Mouse (Mus musculus): ENCODE data around the gene Lbhd1. TPM values are rescaled to one million over a fixed set of nuclear protein-coding genes. Genes with fewer than 3 reads are reported as not detected.
A peak's percentile ranks its signal among the peaks of the same experiment; 100 is the strongest.

Lbhd1 gene
- total RNA-seq, 4 experiments from 2014 or later: 0.54 to 7.3 (median 1.7) TPM

DNA sequence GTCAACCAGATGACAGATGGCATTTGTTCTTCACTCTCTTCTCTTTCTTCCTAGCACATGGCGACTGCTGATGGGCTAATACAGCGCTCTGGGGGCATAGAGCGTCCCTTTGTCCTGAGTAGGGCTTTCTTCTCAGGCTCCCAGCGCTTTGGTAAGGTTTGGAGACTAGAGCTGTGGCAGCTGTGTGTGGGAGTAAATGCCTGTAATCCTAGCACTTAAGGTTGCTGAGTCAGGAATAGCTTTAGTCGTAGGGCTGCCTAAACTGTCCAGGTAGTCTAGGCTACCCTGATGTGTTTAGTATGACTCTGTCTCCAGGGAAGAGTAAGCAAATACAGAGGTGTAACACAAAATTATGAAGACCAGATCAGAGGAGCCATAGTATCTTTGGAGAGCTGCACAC lies 28.3 kb downstream of the Lbhd1 start:
- no peak for DNase-seq (ENCODE audit: low spot score in 2 of 2)

DNA sequence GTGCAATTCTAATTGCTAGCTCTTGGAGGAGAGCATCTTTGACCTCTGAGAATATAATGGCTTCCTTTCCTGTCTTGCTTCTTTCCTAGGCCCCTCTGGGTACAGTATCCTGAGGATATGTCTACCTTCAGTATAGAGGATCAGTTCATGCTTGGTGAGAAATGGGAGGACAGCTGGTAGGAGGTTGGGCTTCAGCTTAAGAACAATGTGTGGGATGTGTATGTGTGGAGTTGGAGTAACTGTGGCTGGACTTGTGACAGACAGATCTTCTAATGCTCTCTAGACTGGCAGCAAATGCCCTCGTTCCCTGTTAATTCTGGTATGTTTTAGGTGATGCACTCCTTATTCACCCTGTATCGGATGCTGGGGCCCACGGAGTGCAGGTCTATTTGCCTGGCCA lies 30.7 kb downstream of the Lbhd1 start:
- DNase-seq (ENCODE audit: low spot score in 2 of 2): no peak

DNA sequence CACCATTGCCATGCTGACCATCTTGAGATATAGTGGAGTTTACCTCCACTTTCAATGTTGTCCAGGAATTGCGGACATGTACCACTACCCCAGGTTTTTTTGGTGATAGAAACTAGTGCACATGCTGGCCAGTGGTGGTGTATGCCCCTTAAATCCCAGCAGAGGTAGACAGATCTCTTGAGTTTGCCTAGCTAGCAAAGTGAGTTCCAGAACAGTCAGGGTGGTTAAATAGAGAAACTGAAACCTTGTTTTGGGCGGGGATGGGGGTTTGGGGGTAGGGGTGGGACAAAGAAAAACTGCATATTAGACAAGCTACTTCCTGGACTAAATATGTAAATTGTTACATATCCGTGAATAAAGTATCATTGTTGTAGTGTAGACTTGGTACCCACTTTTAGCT lies 35.5 kb downstream of the Lbhd1 start:
- no peak for DNase-seq (ENCODE audit: low spot score in 2 of 2)

GRCm38 (mm10) chr19:8919684-8920072 lies 36.1 kb downstream of the Lbhd1 start:
- no peak for DNase-seq (ENCODE audit: low spot score in 2 of 2)

- peak; percentile 95 for DNase-seq (ENCODE audit: low spot score in 2 of 2)
Observed at GRCm38 (mm10) chr19:8920073-8920736, 36.7 kb downstream of the Lbhd1 start, which contains the start of gene B3gat3. B3gat3 (plus strand) TSS chr19:8920374.

DNA sequence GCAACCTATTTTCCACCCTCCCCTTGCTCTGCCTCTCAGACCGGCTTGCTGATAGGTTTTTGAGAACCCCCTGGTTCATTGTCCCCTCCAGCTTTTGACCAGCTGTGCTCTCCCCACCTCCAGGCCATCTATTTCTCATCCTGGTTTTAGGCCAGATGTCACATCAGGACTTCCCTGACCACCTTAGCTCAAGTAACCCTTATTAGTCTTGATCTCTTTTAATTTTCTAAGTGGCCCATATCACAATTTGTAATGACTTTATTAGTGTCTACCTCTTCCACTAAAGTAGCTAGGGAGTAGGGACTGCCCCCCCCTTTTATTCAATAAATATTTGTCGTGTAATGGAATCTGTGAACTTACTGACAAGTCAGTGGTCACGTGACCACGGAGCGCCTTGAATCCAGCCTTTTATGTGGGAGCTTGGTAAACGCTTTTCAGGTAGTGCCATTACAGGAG lies 37.3 kb downstream of the Lbhd1 start:
- no peak for DNase-seq (ENCODE audit: low spot score in 2 of 2)

DNA sequence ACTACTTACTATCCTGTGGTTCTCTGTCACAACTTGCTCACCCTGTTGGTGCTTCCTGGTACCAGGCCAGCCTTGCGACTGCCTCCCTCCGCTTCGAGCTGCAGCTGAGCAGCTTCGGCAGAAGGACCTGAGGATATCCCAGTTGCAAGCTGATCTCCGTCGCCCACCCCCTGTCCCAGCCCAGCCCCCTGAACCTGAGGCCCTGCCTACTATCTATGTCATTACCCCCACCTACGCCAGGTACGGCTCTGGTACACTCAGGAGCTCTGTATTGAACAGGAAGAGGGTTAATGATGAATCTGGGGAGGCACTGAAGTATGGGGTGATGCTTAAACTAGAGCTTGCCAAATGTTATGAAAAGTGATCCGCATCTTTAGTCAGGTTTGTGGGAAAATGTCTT lies 38.2 kb downstream of the Lbhd1 start:
- DNase-seq (ENCODE audit: low spot score in 2 of 2): no peak

GRCm38 (mm10) chr19:8926766-8927165 lies 43.2 kb downstream of the Lbhd1 start:
- DNase-seq (ENCODE audit: low spot score in 2 of 2): no peak

DNA sequence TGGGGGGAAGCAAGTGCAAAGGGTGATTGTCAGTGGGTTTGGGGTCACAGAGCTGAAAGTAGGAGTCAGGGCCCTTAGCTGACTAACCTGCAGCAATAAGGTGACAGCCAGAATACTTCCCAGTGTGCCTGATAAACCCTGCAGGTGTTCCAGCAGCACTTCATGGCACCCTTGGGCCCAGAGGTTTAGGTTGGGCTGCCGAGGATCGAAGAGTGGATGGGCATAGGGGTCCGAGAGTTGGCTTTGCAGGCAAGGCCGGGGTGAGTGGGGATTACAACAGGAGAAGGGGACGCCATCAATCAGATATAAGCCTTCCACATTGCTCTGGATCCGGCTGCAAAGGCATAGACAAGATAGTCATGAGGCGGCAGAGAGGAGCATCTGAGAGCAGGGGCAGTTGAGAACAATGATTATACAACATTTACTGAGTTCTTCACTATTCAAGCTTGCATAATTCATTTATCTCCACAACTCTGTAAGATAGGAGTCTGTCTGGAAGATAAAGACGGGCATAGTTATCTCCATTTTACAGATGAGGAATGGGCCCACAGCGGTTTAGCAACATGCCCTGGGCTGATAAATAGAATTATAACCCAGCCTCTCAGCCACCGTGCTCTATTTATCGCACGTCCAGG lies 44.5 kb downstream of the Lbhd1 start:
- DNase-seq (ENCODE audit: low spot score in 2 of 2): no peak

- DNase-seq (ENCODE audit: low spot score in 2 of 2): peak in 1 of 2 experiments; percentile 14
Observed at GRCm38 (mm10) chr19:8928689-8929223, 45.2 kb downstream of the Lbhd1 start.

DNA sequence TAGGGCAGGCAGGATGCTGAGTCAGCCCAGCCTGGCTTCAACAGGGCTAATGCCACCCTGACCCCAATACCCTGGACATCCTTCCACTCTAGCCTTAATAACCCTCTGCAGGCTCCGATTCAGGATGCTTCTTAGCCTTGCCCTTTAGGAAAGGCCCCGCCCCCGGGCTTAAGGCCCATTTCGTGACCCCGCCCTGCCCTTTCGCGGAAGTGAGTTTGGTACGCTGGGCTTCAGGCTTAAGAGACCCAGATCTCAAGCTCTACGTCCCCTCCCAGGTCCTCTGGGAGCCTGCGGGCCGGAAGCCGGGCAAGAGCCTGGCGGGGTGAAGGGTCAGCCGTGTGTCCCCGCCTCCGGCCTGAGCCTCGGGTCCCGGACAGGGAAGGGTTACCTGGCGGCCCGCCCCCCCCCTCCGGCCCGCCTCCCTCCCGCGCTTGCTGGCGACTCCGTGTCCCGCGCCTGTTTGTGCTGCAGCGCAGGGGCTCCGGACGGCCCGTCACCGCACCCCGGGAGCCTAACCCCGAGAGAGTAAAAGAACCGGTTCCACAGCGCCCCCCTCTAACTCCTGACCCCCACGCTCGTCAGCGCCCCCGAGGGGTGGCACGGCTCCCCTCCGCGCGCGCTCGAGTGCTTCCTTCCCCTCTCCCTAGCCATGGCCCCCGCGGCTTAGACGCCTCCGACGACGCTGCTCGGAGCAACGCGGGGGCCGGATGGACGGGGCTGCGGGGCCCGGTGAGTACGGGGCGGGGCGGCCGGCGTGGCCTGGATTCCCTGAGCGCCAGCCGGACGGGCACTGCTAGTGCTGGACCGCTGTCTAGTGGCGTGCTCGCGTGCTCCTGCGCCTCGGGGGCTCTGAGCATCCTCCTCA lies 45.9 kb downstream of the Lbhd1 start, which contains the start of the genes Rom1 and Eml3:
Rom1 (minus strand) TSS at position 133 of the 865 bp plus-strand sequence.
Eml3 (plus strand) TSS at position 329 of the 865 bp plus-strand sequence.
- DNase-seq (ENCODE audit: low spot score in 2 of 2): peak; percentile 92

DNA sequence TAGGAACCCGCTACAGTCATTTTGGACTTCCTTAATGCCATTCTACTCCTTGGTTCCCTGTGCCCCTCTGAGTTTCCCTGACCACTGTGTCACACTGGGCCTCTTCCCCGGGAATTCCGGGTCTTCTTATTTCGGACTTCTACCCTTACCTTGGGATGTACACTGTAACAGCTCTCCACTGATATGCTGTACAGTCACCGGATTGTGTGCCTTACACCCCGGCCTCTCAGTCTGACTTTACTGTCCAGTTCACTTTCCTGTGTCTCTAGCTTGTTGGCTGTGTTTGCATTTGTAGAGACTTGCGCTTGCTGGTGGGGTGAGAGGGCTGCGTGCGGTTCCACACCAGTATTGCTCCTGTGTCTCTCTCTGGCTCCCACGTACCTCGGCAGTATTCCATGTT lies 46.6 kb downstream of the Lbhd1 start:
- DNase-seq (ENCODE audit: low spot score in 2 of 2): no peak

- no peak for DNase-seq (ENCODE audit: low spot score in 2 of 2)
Observed at GRCm38 (mm10) chr19:8930771-8931170, 47.2 kb downstream of the Lbhd1 start.

GRCm38 (mm10) chr19:8936736-8937135 lies 53.2 kb downstream of the Lbhd1 start:
- DNase-seq (ENCODE audit: low spot score in 2 of 2): no peak

DNA sequence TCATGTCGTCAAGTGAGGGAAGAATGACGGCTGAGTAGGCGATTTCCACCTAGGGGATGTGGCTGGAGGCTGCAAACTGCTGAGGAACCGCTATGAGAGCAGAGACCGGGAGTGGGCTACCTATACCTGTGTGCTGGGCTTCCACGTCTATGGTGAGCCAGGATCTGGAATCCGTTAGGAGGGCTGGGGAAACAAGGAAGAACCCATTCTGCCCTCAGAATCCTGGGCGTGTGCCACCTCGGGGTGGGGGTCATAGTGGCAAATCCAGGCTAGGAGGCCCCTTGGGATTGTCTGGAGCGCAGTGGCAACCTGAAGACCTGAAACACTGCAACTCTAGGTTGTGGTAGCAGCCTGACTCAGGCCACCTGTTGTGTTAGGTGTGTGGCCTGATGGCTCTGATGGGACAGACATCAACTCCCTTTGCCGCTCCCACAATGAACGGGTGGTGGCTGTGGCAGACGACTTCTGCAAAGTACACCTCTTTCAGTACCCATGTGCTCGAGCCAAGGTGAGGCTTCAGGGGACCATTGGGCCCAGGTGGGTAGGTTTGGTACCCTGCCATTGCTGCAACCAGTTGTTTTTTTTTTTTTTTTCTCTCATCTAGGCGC lies 57.1 kb downstream of the Lbhd1 start:
- no peak for DNase-seq (ENCODE audit: low spot score in 2 of 2)

DNA sequence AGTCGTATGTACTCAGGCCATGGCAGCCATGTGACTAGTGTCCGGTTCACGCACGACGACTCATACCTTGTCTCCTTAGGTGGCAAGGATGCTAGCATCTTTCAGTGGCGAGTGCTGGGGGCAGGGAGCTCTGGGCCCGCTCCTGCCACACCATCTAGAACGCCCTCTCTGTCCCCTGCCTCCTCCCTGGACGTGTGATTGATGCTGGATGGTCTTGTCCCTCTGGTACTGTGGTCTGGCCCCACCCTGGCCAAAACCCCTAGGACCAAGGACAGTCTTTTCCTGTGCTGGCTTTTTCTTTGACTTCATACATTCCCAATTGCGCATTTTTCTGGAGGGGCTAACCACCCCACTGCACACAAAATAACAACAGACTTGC lies 57.6 kb downstream of the Lbhd1 start:
- DNase-seq (ENCODE audit: low spot score in 2 of 2): no peak

DNA sequence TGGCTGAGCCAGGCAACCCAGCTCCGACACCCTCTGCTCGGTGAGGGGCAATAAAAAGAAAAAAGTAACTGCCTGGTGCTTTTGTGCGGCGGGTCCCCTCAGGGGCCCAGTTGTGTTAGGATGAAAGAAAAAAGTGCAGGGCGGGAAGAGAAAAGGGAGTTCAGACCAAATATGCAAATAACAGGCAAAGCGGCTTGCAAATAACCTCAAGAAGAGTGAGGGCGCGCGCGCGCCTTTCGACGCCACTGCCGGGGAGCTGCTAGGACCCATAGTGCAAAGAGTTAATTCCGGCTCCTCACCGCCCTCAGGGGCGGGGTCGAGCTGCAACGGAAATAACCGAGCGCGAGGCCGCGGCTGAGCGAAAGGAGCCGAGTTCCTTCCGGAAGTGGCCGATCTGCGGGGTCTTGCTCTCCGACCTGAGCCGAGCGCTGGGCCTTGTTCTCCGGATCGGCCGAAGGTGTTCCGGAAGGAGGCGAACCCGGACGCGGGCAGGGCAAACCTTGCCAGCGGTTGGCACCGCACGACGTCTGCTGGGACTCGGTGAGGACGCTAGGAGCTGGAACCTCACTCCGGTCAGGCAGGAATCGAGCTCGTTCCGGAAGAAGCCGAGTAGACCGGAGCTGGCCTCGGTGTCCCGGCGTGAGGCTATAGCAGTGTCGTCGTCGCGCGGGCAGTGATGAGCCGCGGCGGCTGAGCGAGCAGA lies 58.1 kb downstream of the Lbhd1 start, which contains the start of gene Mta2:
Mta2 (plus strand) TSS at position 361 of the 703 bp plus-strand sequence.
- DNase-seq (ENCODE audit: low spot score in 2 of 2): peak; percentile 90 to 93
